Mouse (Mus musculus): Measurements from ENCODE around the gene Npepps. TPM values are rescaled to one million over a fixed set of nuclear protein-coding genes. Genes with fewer than 3 reads are reported as not detected.

Npepps gene
- polyA plus RNA-seq, 1 experiment from 2014 or later, result 127 TPM

- H3K4me2 ChIP-seq (replicated peaks), result peak overlapping the region; percentile 73
- WGBS, result under 1% methylated on average over 25 of the region's 25 CpGs
Observed at GRCm38 (mm10) chr11:97309911-97310571, 29.6 kb upstream of the Npepps start.

DNA sequence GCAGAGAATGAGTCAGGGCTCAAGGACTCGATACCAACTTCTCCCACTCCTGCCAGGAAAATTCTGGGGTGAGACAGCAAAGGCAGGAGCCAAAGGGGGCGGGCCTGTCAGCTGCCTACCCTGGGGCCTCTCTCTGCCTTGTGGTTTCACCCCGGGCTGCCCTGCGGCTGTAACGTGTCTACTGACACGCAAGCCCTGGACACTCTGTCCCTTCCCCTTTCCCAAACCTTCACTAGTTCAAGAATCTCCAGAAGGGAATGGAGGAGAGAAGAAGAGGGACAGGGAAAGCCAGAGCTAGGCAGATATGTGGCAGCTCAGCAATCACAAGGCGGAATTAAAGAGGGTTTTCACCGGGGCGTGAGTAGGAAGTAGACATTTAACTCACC, 29.0 kb upstream of the Npepps start:
- WGBS, result 4% methylated on average over 9 of the region's 9 CpGs
- H3K9me3 ChIP-seq, result no peaks in the 10 kb centered on the region

More at GRCm38 (mm10) chr11:97309911-97310571, 29.6 kb upstream of the Npepps start:
- Histone ChIP-seq H3K4me3 (peak overlapping the region; percentile 31), H3K9ac (peak overlapping the region; percentile 38; the same call in 1 of the 2 replicates), H3K27me3 (replicated peaks) (no peaks in the 10 kb centered on the region), H3K27ac (no peak overlapping the region), H3K9me3 (no peaks in the 10 kb centered on the region), H3K4me1 (peaks cover 20% of the 10 kb centered on the region), H3K36me3 (no peaks in the 10 kb centered on the region)
- peak; percentile 44; the same call in 1 of the 2 replicates for ATAC-seq (ENCODE audit: low FRiP score, low read depth)

GRCm38 (mm10) chr11:97308806-97309450, 28.5 kb upstream of the Npepps start:
- Histone ChIP-seq H3K27ac (no peak overlapping the region), H3K9me3 (no peaks in the 10 kb centered on the region), H3K4me2 (replicated peaks) (peak overlapping the region; percentile 73), H3K9ac (no peak overlapping the region), H3K4me1 (peaks cover 20% of the 10 kb centered on the region), H3K4me3 (no peak overlapping the region), H3K36me3 (no peaks in the 10 kb centered on the region), H3K27me3 (replicated peaks) (no peaks in the 10 kb centered on the region)
- WGBS, result 62% methylated on average over 3 of the region's 3 CpGs
- ATAC-seq (ENCODE audit: low FRiP score, low read depth), result no peak

More for the DNA sequence above, 29.0 kb upstream of the Npepps start:
- Histone ChIP-seq H3K4me3 (peak overlapping the region; percentile 31), H3K27ac (no peak overlapping the region), H3K9ac (peak overlapping the region; percentile 38; the same call in 1 of the 2 replicates), H3K36me3 (no peaks in the 10 kb centered on the region), H3K4me2 (replicated peaks) (peak overlapping the region; percentile 73), H3K4me1 (peaks cover 20% of the 10 kb centered on the region), H3K27me3 (replicated peaks) (no peaks in the 10 kb centered on the region)
- ATAC-seq (ENCODE audit: low FRiP score, low read depth), result no peak

DNA sequence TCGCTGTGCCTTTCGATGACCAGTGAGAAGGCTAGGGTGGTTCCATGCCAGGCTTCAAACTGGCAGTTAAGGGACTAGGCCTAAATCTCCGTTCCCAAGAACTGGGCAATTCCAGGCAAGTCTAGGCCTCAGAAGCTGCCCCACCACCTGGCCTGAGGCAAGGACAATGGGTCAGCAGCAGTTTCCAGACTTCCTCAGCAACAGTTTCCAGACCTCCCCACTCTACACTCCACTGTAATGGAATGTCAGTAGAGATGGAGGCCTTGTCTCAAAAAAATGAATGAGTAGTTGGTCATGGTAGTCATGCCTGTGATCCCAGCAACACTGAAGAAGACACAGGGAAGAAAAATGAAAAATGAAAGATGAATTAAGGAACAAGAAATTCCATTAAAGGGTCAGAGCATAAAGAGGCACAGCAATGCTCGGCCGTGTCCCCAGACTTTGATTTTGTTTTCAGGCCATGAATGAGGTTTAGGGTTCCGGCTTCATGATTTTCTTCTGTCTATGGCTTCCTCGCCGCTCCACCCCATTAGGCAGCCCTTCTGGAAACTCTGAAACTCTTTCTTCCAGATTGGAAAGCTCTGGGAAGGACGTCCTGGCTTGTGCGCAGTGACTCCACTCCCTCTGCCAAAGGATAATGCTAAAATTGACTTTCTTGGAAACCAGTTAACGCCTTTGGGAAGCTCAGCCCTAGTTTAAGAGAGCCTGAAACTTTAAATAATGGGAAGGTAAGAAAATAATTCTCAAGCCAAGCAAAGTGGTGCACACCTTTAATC, 27.0 kb upstream of the Npepps start:
- Histone ChIP-seq H3K9me3 (no peaks in the 10 kb centered on the region), H3K27ac (no peak overlapping the region), H3K27me3 (replicated peaks) (no peaks in the 10 kb centered on the region), H3K36me3 (no peaks in the 10 kb centered on the region), H3K9ac (no peak overlapping the region), H3K4me1 (peaks cover 20% of the 10 kb centered on the region), H3K4me3 (no peak overlapping the region), H3K4me2 (replicated peaks) (no peak overlapping the region)
- ATAC-seq (ENCODE audit: low FRiP score, low read depth), result no peak
- whole genome bisulfite sequencing, result 93% methylated on average over 11 of the region's 11 CpGs

- H3K4me2 ChIP-seq (replicated peaks), result no peak overlapping the region
- ATAC-seq (ENCODE audit: low FRiP score, low read depth), result no peak
- no peaks in the 10 kb centered on the region for H3K27me3 ChIP-seq (replicated peaks)
- 92% methylated on average over 5 of the region's 5 CpGs for WGBS
- no peaks in the 10 kb centered on the region for H3K9me3 ChIP-seq
- H3K4me3 ChIP-seq, result no peak overlapping the region
- no peak overlapping the region for H3K27ac ChIP-seq
- no peak overlapping the region for H3K9ac ChIP-seq
- no peaks in the 10 kb centered on the region for H3K36me3 ChIP-seq
- peaks cover 3% of the 10 kb centered on the region for H3K4me1 ChIP-seq
Observed at GRCm38 (mm10) chr11:97304631-97305030, 24.2 kb upstream of the Npepps start.

GRCm38 (mm10) chr11:97302231-97302781, 21.9 kb upstream of the Npepps start:
- Histone ChIP-seq H3K9me3 (no peaks in the 10 kb centered on the region), H3K4me3 (no peak overlapping the region), H3K4me2 (replicated peaks) (no peak overlapping the region), H3K27ac (no peak overlapping the region), H3K36me3 (no peaks in the 10 kb centered on the region), H3K27me3 (replicated peaks) (no peaks in the 10 kb centered on the region), H3K9ac (no peak overlapping the region), H3K4me1 (no peaks in the 10 kb centered on the region)
- no peak for ATAC-seq (ENCODE audit: low FRiP score, low read depth)
- WGBS, result 38% methylated on average over 7 of the region's 7 CpGs

- 91% methylated on average over 16 of the region's 16 CpGs for WGBS
- ATAC-seq (ENCODE audit: low FRiP score, low read depth), result no peak
- no peaks in the 10 kb centered on the region for H3K4me1 ChIP-seq
Observed at GRCm38 (mm10) chr11:97301406-97301805, 21.0 kb upstream of the Npepps start.

DNA sequence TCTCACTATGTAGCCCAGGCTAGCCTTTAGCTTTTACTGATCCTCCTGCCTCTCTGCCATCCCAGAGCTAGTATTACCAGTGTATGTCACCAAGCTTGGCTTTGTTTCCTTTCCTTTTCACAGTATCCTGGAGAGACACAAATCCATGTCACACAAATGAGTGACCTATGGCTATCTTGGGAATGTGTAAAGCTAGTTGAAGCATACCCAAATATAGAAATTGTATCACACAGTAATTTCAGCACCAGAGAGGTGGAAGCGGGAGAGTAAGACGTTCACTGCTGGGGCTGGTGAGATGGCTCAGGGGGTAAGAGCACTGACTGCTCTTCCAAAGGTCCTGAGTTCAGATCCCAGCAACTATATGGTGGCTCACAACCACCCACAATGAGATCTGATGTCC, 19.5 kb upstream of the Npepps start:
- Histone ChIP-seq H3K9ac (no peak overlapping the region), H3K27ac (no peak overlapping the region), H3K9me3 (no peaks in the 10 kb centered on the region), H3K4me3 (no peak overlapping the region), H3K4me1 (no peaks in the 10 kb centered on the region), H3K27me3 (replicated peaks) (no peaks in the 10 kb centered on the region), H3K36me3 (no peaks in the 10 kb centered on the region), H3K4me2 (replicated peaks) (no peak overlapping the region)
- no peak for ATAC-seq (ENCODE audit: low FRiP score, low read depth)
- 97% methylated on average over 2 of the region's 2 CpGs for WGBS

More at GRCm38 (mm10) chr11:97301406-97301805, 21.0 kb upstream of the Npepps start:
- no peaks in the 10 kb centered on the region for H3K9me3 ChIP-seq
- H3K27me3 ChIP-seq (replicated peaks), result no peaks in the 10 kb centered on the region
- no peaks in the 10 kb centered on the region for H3K36me3 ChIP-seq
- no peak overlapping the region for H3K9ac ChIP-seq
- H3K4me3 ChIP-seq, result no peak overlapping the region
- no peak overlapping the region for H3K27ac ChIP-seq
- no peak overlapping the region for H3K4me2 ChIP-seq (replicated peaks)

DNA sequence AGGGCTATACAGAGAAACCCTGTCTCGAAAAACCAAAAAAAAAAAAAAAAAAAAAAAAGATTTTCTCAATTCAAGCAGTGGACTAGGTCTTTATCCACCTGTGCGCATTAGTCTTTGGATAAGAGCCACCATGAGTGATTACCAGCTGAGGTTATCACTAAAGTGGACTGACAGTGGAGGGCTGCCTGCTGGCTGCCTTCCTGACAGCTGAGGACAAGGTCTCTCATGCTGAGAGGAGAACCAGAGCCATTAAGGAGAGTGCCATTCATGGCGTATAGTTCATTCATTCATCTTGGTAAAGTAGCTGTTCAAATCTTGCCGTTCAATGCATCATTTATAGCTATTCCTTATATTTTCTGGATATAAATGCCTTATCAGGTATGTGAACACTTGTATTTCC, 16.1 kb upstream of the Npepps start:
- WGBS, result 88% methylated on average over 3 of the region's 4 CpGs
- H3K9me3 ChIP-seq, result no peaks in the 10 kb centered on the region
- H3K27ac ChIP-seq, result no peak overlapping the region
- no peaks in the 10 kb centered on the region for H3K4me1 ChIP-seq
- no peak overlapping the region for H3K4me2 ChIP-seq (replicated peaks)
- no peaks in the 10 kb centered on the region for H3K27me3 ChIP-seq (replicated peaks)
- no peak for ATAC-seq (ENCODE audit: low FRiP score, low read depth)
- no peak overlapping the region for H3K4me3 ChIP-seq
- H3K36me3 ChIP-seq, result no peaks in the 10 kb centered on the region
- no peak overlapping the region for H3K9ac ChIP-seq

DNA sequence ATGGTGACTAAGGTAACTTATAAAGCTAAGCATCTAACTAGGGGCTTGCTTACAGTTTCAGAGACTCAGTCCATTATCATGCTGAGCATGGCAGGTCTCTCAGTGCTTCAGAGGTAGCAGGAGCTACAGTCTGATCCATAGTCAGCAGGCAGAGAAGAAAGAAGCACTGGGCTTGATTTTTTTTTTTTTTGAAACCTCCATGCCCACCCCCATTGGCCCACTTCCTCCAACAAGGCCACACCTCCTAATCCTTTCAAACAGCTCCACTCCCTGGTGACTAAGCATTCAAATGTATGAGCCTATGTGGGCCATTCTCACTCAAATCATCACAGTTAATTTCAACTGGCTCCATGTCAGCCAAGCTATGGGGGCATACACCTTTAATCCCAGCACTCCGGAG, 12.3 kb upstream of the Npepps start:
- Histone ChIP-seq H3K36me3 (no peaks in the 10 kb centered on the region), H3K4me1 (no peaks in the 10 kb centered on the region), H3K27ac (no peak overlapping the region), H3K9ac (no peak overlapping the region), H3K4me2 (replicated peaks) (no peak overlapping the region), H3K9me3 (no peaks in the 10 kb centered on the region), H3K4me3 (no peak overlapping the region), H3K27me3 (replicated peaks) (no peaks in the 10 kb centered on the region)
- WGBS, result 95% methylated on average over 1 of the region's 1 CpGs
- ATAC-seq (ENCODE audit: low FRiP score, low read depth), result no peak

GRCm38 (mm10) chr11:97289276-97290230, 9.1 kb upstream of the Npepps start:
- ATAC-seq (ENCODE audit: low FRiP score, low read depth), result no peak
- Histone ChIP-seq H3K27me3 (replicated peaks) (no peaks in the 10 kb centered on the region), H3K4me2 (replicated peaks) (no peak overlapping the region), H3K9me3 (no peaks in the 10 kb centered on the region), H3K4me3 (no peak overlapping the region), H3K9ac (no peak overlapping the region), H3K27ac (no peak overlapping the region), H3K36me3 (no peaks in the 10 kb centered on the region), H3K4me1 (no peaks in the 10 kb centered on the region)
- WGBS, result 61% methylated on average over 12 of the region's 12 CpGs
